Mouse (Mus musculus): ENCODE data around the gene Rlf.

Gene Rlf

GRCm38 (mm10) chr4:121214793-121215304 lies at the start of gene Rlf:
TSS of gene Rlf (minus strand) at chr4:121215084.
- peak; percentile 99 for DNase-seq (ENCODE audit: low spot score)

- DNase-seq (ENCODE audit: low spot score): no peak
Observed at GRCm38 (mm10) chr4:121241612-121242000, 26.7 kb upstream of the Rlf start.

- peak; percentile 76 for DNase-seq (ENCODE audit: low spot score)
Observed at GRCm38 (mm10) chr4:121240637-121241611, 26.0 kb upstream of the Rlf start.

- DNase-seq (ENCODE audit: low spot score): no peak
Observed at GRCm38 (mm10) chr4:121239878-121240277, 25.0 kb upstream of the Rlf start.

- peak; percentile 77 for DNase-seq (ENCODE audit: low spot score)
Observed at GRCm38 (mm10) chr4:121231772-121232414, 17.0 kb upstream of the Rlf start.

- DNase-seq (ENCODE audit: low spot score): peak; percentile 32
Observed at GRCm38 (mm10) chr4:121230943-121231614, 16.2 kb upstream of the Rlf start.

- DNase-seq (ENCODE audit: low spot score): no peak
Observed at GRCm38 (mm10) chr4:121227072-121227471, 12.2 kb upstream of the Rlf start.

- no peak for DNase-seq (ENCODE audit: low spot score)
Observed at GRCm38 (mm10) chr4:121225177-121225576, 10.3 kb upstream of the Rlf start.

GRCm38 (mm10) chr4:121223136-121223535 lies 8.3 kb upstream of the Rlf start:
- DNase-seq (ENCODE audit: low spot score): no peak

GRCm38 (mm10) chr4:121216216-121216615 lies 1.3 kb upstream of the Rlf start:
- no peak for DNase-seq (ENCODE audit: low spot score)

- DNase-seq (ENCODE audit: low spot score): no peak
Observed at GRCm38 (mm10) chr4:121215489-121215888, 605 bp upstream of the Rlf start.

GRCm38 (mm10) chr4:121213936-121214792 lies 720 bp downstream of the Rlf start:
- peak; percentile 66 for DNase-seq (ENCODE audit: low spot score)

GRCm38 (mm10) chr4:121208911-121209310 lies 6.0 kb downstream of the Rlf start:
- DNase-seq (ENCODE audit: low spot score): no peak

- DNase-seq (ENCODE audit: low spot score): peak; percentile 37
Observed at GRCm38 (mm10) chr4:121197856-121198255, 17.0 kb downstream of the Rlf start.

GRCm38 (mm10) chr4:121196995-121197394 lies 17.9 kb downstream of the Rlf start:
- DNase-seq (ENCODE audit: low spot score): no peak

GRCm38 (mm10) chr4:121196205-121196604 lies 18.7 kb downstream of the Rlf start:
- DNase-seq (ENCODE audit: low spot score): no peak

GRCm38 (mm10) chr4:121194736-121195135 lies 20.1 kb downstream of the Rlf start:
- DNase-seq (ENCODE audit: low spot score): no peak

GRCm38 (mm10) chr4:121192306-121192705 lies 22.6 kb downstream of the Rlf start:
- no peak for DNase-seq (ENCODE audit: low spot score)

GRCm38 (mm10) chr4:121189341-121189740 lies 25.5 kb downstream of the Rlf start:
- DNase-seq (ENCODE audit: low spot score): no peak

GRCm38 (mm10) chr4:121179669-121180068 lies 35.2 kb downstream of the Rlf start:
- DNase-seq (ENCODE audit: low spot score): no peak

- DNase-seq (ENCODE audit: low spot score): no peak
Observed at GRCm38 (mm10) chr4:121167656-121168055, 47.2 kb downstream of the Rlf start.
